Mouse (Mus musculus) heart, embryonic 14.5 days (tissue): Measurements from ENCODE around the gene Magi2. TPM values are rescaled to one million over a fixed set of nuclear protein-coding genes. Genes with fewer than 3 reads are reported as not detected.
"Not testable (repeated sequence)": the region's sequence is repeated elsewhere in the genome, so short reads cannot be mapped to it uniquely, and the experiment has no call there.

ENCODE experiments used
- ATAC-seq: fragments of 200-750 bp; cut with Nextera tagmentation; 2 replicates; pipeline ENCODE4 v1.8.0; 2017; ENCODE audit warnings: low read depth, moderate TSS enrichment; ENCODE audit not compliant: insufficient number of reproducible peaks, insufficient read depth, low FRiP score
- H3K27ac ChIP-seq, 2 experiments: fragments of 200-500 bp in 1 of 2; fragments of 300-500 bp in 1 of 2; sonication (generic) in 1 of 2; replicated peaks in 1 of 2; 2 replicates each; pipeline ENCODE4 v1.5.1; 2012 to 2014; ENCODE audit warnings: low read depth in 2 of 2, low read length in 2 of 2, control low read depth in 1 of 2, mild to moderate bottlenecking in 1 of 2, mixed read lengths in 1 of 2; ENCODE audit not compliant: control insufficient read depth in 1 of 2, insufficient read depth in 1 of 2
- H3K27me3 ChIP-seq: fragments of 300-500 bp; sonication (generic); 2 replicates; pipeline ENCODE4 v1.6.1; 2014; ENCODE audit warnings: mild to moderate bottlenecking, low read length, control low read depth; ENCODE audit not compliant: control insufficient read depth, insufficient read depth
- H3K36me3 ChIP-seq: fragments of 300-500 bp; sonication (generic); 2 replicates; pipeline ENCODE4 v1.6.1; 2014; ENCODE audit warnings: mild to moderate bottlenecking, control low read depth, low read length, mixed read lengths; ENCODE audit not compliant: control insufficient read depth, insufficient read depth
- H3K4me1 ChIP-seq, 2 experiments: fragments of 200-500 bp in 1 of 2; fragments of 300-500 bp in 1 of 2; sonication (generic) in 1 of 2; 2 replicates each; pipeline ENCODE4 v1.6.1; 2012 to 2014; ENCODE audit warnings: low read length in 2 of 2, control low read depth in 1 of 2, mixed read lengths in 1 of 2; ENCODE audit not compliant: control insufficient read depth in 2 of 2, insufficient read depth in 2 of 2
- H3K4me2 ChIP-seq: fragments of 300-500 bp; sonication (generic); 2 replicates; pipeline ENCODE4 v1.6.1; 2014; ENCODE audit warnings: mild to moderate bottlenecking, low read length
- H3K4me3 ChIP-seq, 2 experiments: fragments of 200-500 bp in 1 of 2; fragments of 300-500 bp in 1 of 2; sonication (generic) in 1 of 2; 2 replicates each; pipeline ENCODE4 v1.5.1; 2012 to 2014; ENCODE audit warnings: low read length in 2 of 2, mild to moderate bottlenecking in 2 of 2, control low read depth in 1 of 2, low read depth in 1 of 2, moderate library complexity in 1 of 2; ENCODE audit not compliant: control insufficient read depth in 1 of 2, insufficient read depth in 1 of 2
- H3K9ac ChIP-seq: fragments of 300-500 bp; sonication (generic); 2 replicates; pipeline ENCODE4 v1.6.1; 2014; ENCODE audit warnings: mild to moderate bottlenecking, low read length
- H3K9me3 ChIP-seq: fragments of 300-500 bp; sonication (generic); 2 replicates; pipeline ENCODE4 v1.6.1; 2016; ENCODE audit warnings: low read length, control low read depth; ENCODE audit not compliant: control insufficient read depth
- WGBS: fragments of 180-500 bp; shearing (Covaris S2); extraction: QIAGEN DNeasy Blood & Tissue Kit; methylation state at CpG from one replicate; pipeline ENCODE4 v1.1.7; 2014; 5-methylcytosine and 5-hydroxymethylcytosine counted together
- polyA plus RNA-seq: library from polyadenylated mRNA; unstranded; fragments of >200 nt; fragmentation: Nextera tagmentation; extraction: Ambion mirVana; gene quantifications from 2 replicates; pipeline ENCODE4 v1.2.1, GENCODE M21; 2014

The Magi2 gene
- polyA plus RNA-seq, 1 experiment from 2014 or later, result 3.4 TPM

- not testable (repeated sequence) for H3K27me3 ChIP-seq, ATAC-seq, H3K27ac ChIP-seq, H3K9me3 ChIP-seq, H3K9ac ChIP-seq, H3K4me3 ChIP-seq, H3K4me1 ChIP-seq, H3K36me3 ChIP-seq, H3K4me2 ChIP-seq
- 75% methylated on average over 1 of the region's 1 CpGs for WGBS
Observed at GRCm38 (mm10) chr5:20272680-20273079, 1045.8 kb downstream of the Magi2 start.

GRCm38 (mm10) chr5:20275632-20276031, 1048.8 kb downstream of the Magi2 start:
- Histone ChIP-seq H3K4me2 (no peak overlapping the region), H3K4me3 (no peak overlapping the region), H3K4me1 (no peaks in the 10 kb centered on the region), H3K27me3 (no peaks in the 10 kb centered on the region), H3K9ac (no peak overlapping the region), H3K9me3 (no peaks in the 10 kb centered on the region), H3K27ac (no peak overlapping the region), H3K36me3 (no peaks in the 10 kb centered on the region)
- WGBS, result 83% methylated on average over 2 of the region's 2 CpGs
- no peak for ATAC-seq

GRCm38 (mm10) chr5:20285080-20285840, 1058.4 kb downstream of the Magi2 start:
- no peak for ATAC-seq
- Histone ChIP-seq H3K36me3 (no peaks in the 10 kb centered on the region), H3K4me1 (no peaks in the 10 kb centered on the region; a peak in 1 of 4 replicates), H3K4me3 (no peak overlapping the region), H3K9me3 (no peaks in the 10 kb centered on the region), H3K27me3 (no peaks in the 10 kb centered on the region), H3K4me2 (no peak overlapping the region), H3K9ac (no peak overlapping the region), H3K27ac (no peak overlapping the region)
- 79% methylated on average over 8 of the region's 8 CpGs for WGBS

GRCm38 (mm10) chr5:20294521-20294920, 1067.7 kb downstream of the Magi2 start:
- no peak overlapping the region for H3K4me3 ChIP-seq
- no peak overlapping the region for H3K4me2 ChIP-seq
- H3K4me1 ChIP-seq, result no peaks in the 10 kb centered on the region
- no peak overlapping the region for H3K27ac ChIP-seq
- H3K9ac ChIP-seq, result no peak overlapping the region
- ATAC-seq, result no peak
- no peaks in the 10 kb centered on the region for H3K27me3 ChIP-seq
- 68% methylated on average over 11 of the region's 11 CpGs for WGBS
- H3K9me3 ChIP-seq, result no peaks in the 10 kb centered on the region
- no peaks in the 10 kb centered on the region for H3K36me3 ChIP-seq

GRCm38 (mm10) chr5:20299816-20300215, 1073.0 kb downstream of the Magi2 start:
- H3K9me3 ChIP-seq, result no peaks in the 10 kb centered on the region
- no peak for ATAC-seq
- no peak overlapping the region for H3K27ac ChIP-seq

GRCm38 (mm10) chr5:20303056-20303965, 1076.5 kb downstream of the Magi2 start:
- no peak overlapping the region for H3K4me3 ChIP-seq
- H3K4me2 ChIP-seq, result no peak overlapping the region
- WGBS, result 79% methylated on average over 8 of the region's 8 CpGs
- H3K9ac ChIP-seq, result no peak overlapping the region
- no peaks in the 10 kb centered on the region for H3K9me3 ChIP-seq
- H3K27ac ChIP-seq, result no peak overlapping the region
- H3K36me3 ChIP-seq, result no peaks in the 10 kb centered on the region
- H3K27me3 ChIP-seq, result no peaks in the 10 kb centered on the region
- H3K4me1 ChIP-seq, result no peaks in the 10 kb centered on the region
- no peak for ATAC-seq

More at GRCm38 (mm10) chr5:20299816-20300215, 1073.0 kb downstream of the Magi2 start:
- 63% methylated on average over 6 of the region's 6 CpGs for WGBS
- H3K4me2 ChIP-seq, result no peak overlapping the region
- no peaks in the 10 kb centered on the region for H3K4me1 ChIP-seq
- H3K27me3 ChIP-seq, result no peaks in the 10 kb centered on the region
- no peak overlapping the region for H3K9ac ChIP-seq
- no peaks in the 10 kb centered on the region for H3K36me3 ChIP-seq
- H3K4me3 ChIP-seq, result no peak overlapping the region

GRCm38 (mm10) chr5:20320970-20321369, 1094.1 kb downstream of the Magi2 start:
- 45% methylated on average over 2 of the region's 2 CpGs for WGBS
- Histone ChIP-seq H3K9ac (no peak overlapping the region), H3K9me3 (no peaks in the 10 kb centered on the region), H3K4me3 (no peak overlapping the region), H3K4me1 (no peaks in the 10 kb centered on the region), H3K36me3 (no peaks in the 10 kb centered on the region), H3K4me2 (no peak overlapping the region), H3K27me3 (no peaks in the 10 kb centered on the region), H3K27ac (no peak overlapping the region)
- no peak for ATAC-seq
